Mouse (Mus musculus) left cerebral cortex, adult 9 months (tissue): ENCODE measurements around the gene Ttc13.

Experiments
- DNase-seq, 2 experiments: peaks; one replicate each; pipeline ENCODE4 v3.0.0; 2022; ENCODE audit warnings: low spot score in 2 of 2

Ttc13 gene

DNA sequence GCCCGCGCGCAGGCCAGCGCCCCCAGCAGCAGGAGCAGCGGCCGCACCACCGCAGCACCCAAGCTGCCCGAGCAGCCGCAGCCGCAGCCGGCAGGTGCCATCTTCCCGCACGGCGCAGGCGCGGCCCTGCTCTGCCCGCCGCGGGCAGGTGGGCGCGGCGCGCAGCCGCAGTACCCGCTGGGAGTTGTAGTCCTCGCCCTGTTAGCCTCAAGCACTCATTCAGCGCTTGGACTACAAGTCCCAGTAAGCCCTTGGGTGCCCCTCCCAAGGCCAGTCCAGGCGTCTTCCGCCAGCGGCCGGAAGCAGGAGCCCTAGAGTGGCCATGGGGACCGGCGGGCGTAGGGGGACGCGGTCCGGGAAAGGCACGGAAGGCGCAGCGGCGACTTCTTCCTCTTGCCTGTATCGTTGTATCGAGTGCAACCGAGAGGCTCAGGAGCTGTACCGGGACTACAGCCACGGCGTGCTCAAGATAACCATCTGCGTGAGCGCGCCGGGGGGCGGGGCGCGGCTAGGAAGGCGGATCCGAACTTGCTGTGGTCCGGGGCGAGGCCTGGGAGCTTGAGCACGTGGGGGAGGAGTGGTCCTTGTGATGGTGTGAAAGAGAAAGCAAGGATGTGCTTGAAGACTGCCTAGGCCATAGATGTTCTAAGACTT is at the start of gene Ttc13, which contains the start of gene Arv1:
Gene Ttc13, minus strand, starts transcription at position 122 of the 654 bp plus-strand sequence.
Gene Arv1, plus strand, starts transcription at position 278 of the 654 bp plus-strand sequence.
- DNase-seq = peak; percentile 93 to 95

DNA sequence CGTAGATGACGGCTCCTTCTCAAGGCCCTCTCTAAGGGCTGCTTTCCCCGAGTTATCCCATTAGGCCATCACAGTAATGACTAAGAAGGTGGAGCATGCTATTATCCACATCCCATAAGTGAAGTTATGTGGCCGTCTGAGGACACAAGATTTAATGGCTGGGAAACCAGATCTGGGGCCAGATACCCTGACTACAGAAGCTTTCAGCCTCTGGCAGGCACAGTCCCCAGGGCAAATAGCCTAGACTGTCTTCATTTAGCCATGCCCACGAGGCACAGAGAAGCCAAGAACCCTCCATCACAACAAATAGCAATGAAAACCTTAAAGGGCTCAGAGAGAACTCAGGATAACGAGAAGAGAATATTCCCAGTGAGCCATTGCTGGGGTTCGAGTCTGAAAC is 41.3 kb upstream of the Ttc13 start:
- DNase-seq = no peak

DNA sequence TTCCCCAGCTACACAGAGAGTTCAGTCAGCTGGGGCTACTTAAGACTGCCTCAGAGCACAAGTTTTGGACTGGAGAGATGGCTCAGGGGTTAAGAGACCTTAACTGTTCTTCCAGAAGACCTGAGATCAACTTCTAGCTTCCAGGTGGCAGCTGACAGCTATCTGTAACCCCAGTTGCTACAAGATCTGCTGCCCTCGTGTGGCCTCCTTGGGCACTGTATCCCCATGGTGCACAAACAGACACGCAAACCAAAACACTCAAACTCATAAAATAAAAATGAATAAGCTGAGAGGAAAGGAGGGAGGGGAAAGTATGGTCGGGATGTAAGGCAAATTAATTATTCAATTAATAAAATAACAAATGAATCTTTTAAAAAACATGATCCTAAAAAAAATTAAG is 36.8 kb upstream of the Ttc13 start:
- DNase-seq = no peak

- no peak for DNase-seq
Observed at GRCm38 (mm10) chr8:124756601-124757000, 34.8 kb upstream of the Ttc13 start.

DNA sequence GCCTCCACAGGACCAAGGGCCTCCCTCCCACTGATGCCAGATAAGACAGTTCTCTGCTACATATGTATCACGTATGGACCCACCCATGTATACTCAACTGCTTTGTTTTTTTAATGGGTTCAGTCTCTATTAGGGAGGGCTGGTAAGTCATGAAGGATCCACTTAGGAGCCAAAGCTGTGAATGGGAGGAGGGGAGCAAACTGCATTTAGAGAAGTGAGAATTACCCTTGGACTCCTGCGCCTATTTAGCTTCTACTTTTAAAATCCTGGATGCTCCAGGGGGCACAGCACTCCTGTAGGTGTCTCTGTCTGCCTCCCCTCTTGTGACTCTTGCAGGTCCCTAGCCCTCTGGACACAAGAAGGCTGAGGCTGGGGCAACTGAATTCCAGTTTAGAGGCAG is 34.4 kb upstream of the Ttc13 start:
- no peak for DNase-seq

- no peak for DNase-seq
Observed at GRCm38 (mm10) chr8:124755481-124755880, 33.7 kb upstream of the Ttc13 start.

- no peak for DNase-seq
Observed at GRCm38 (mm10) chr8:124754792-124755190, 33.0 kb upstream of the Ttc13 start.

DNA sequence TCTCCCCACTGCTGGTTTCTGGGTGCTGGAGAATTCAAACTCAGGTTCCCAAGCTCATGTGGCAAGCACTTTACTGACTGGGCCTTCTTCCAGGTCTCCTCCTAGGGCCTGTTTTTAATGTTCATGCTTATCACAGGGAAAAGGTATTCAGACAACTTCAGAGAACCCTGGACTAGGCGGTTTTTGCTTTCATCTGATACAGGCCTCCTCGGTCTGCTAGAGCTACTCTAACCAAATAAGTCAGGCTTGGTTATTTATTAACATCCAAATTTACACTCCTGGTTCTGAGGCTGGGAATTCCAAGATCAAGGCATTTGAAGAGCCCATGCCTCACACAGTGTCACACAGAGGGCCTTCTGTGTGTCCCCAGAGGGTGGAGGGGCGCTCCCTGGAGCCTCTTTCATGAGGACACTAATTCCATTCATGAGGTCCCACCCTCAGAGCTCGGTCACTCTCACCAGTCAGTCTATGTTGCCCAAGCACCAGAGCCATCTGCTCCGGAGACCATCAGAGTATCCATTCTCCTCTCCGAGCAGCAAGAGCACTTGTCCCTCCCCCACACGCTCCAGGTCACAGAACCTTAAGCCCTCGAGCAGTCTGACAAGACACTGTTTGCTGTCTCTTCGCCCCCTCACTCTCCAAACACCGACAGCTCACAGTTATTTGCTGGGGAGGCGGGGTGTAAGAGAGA is 32.5 kb upstream of the Ttc13 start:
- DNase-seq = peak in 1 of 2 experiments; percentile 24

- DNase-seq = no peak
Observed at GRCm38 (mm10) chr8:124752325-124752862, 30.6 kb upstream of the Ttc13 start.

- DNase-seq = no peak
Observed at GRCm38 (mm10) chr8:124751709-124752173, 30.0 kb upstream of the Ttc13 start, which contains the start of gene Fam89a. Gene Fam89a (minus strand): TSS chr8:124751832.

DNA sequence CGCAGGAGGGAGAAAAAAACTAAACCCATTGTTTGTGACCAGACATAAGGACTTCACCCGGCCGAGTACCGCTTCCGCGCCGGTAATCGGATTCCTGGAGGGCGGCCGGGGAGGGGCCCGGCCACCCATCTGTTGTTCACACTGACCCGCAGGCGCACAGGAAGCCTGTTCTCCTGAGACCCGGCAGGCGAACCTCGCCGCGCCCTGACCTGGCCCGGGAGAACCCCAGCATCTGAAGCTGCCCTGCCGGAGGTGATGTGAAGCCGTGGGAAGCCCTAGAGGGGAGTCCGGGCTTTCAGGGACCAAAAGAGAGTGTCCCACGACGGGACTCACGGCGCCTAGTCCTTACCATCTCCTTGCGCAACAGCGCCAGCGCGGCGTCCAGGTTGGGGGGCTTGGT is 29.4 kb upstream of the Ttc13 start:
- DNase-seq = no peak

DNA sequence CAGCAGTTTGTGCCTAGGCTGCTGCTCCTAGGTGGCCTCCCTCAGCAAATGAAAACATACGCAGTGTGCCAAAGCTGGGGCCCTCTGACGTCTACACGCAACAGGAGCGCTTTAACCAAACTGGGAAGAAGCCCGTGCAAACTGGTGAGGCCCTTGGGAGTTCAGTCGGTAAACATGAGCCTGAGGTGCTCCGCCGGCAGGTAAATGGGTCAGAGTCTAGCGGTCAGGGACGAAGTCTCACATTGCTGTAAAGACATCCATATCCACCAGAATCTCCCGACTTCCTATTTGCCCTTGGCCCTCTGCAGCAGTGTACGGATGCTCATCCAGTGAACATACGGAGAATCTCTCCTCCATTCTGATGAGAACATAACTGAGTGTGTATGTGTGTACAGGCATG is 24.9 kb upstream of the Ttc13 start:
- no peak for DNase-seq

GRCm38 (mm10) chr8:124739268-124739667 is 17.5 kb upstream of the Ttc13 start:
- DNase-seq = no peak

- DNase-seq = no peak
Observed at GRCm38 (mm10) chr8:124735371-124735911, 13.7 kb upstream of the Ttc13 start.

DNA sequence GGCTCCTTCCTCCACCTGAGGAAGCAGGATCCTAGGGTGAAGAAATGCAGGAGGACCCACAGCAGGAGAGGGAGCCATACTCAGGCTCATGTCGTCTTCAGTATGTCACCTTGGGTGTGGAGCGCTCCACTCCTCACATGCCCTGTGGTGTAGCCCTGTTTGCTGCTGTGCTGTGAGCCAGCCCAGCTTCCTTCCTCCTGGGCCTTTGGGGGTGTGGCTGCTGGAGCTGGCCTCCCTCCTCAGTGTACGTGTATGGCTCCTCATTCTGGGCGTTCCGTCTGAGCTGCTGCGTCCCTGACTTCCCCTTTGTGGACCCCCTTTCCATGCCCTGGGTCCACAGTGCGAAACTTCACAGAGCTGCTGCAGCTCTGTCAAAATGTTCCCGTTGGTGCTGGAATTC is 11.0 kb upstream of the Ttc13 start:
- no peak for DNase-seq

GRCm38 (mm10) chr8:124724301-124724700 is 2.5 kb upstream of the Ttc13 start:
- no peak for DNase-seq

GRCm38 (mm10) chr8:124720938-124721861 is 583 bp downstream of the Ttc13 start:
- DNase-seq = peak in 1 of 2 experiments; percentile 19

- DNase-seq = no peak
Observed at GRCm38 (mm10) chr8:124720133-124720532, 1.6 kb downstream of the Ttc13 start.

GRCm38 (mm10) chr8:124715736-124716135 is 6.0 kb downstream of the Ttc13 start:
- no peak for DNase-seq

DNA sequence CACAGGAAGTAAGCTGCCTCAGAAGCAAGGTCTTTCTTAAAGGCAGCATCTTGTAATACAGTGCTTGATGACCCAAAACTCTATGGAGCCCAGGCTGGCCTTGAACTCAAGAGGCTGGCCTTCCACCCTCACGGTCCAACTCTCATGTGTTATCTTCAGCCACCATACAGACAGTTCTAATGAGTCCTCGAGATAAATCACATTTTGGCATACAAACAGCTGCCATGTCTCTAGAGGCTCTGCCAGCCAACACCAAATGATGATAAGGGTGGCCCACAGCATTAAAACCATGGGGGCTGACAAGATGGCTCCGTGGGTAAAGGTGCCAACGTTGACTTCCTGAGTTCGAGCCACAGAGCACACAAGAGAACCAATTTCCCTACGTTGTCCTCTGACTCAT is 8.6 kb downstream of the Ttc13 start:
- no peak for DNase-seq

GRCm38 (mm10) chr8:124705823-124706222 is 16.0 kb downstream of the Ttc13 start:
- DNase-seq = no peak

DNA sequence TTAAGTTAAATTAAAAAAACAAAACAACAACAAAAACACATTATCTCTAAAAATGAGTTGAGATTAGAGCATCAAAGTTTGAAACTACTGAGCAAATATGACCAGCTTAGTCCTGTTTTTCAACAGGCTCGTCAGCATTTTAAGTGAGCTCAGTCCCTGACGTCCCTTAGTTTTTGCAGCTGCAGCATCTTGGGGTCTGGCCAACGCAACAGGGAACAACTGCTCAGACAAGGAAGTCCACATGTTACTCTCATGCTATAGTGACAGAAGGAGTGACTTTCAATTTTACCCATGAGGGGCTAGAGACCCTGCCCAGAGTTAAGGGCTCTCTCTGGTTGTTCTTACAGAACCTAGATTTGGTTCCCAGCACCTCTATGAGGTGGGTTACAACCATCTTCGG is 17.4 kb downstream of the Ttc13 start:
- no peak for DNase-seq
